Mouse (Mus musculus): ENCODE measurements around the gene Osbpl6. TPM values are rescaled to one million over a fixed set of nuclear protein-coding genes. Genes with fewer than 3 reads are reported as not detected.

Gene Osbpl6
- not detected in 2 replicates for polyA plus RNA-seq (2012)

GRCm38 (mm10) chr2:76406151-76406936 is at the start of gene Osbpl6:
Gene Osbpl6, plus strand, starts transcription at chr2:76406508.
- no peak for TF ChIP-seq GATA1 (IDR thresholded peaks at IDR 0.05; ENCODE audit: low read length)

- no peak for TF ChIP-seq GATA1 (IDR thresholded peaks at IDR 0.05; ENCODE audit: low read length)
Observed at GRCm38 (mm10) chr2:76360226-76360625, 46.1 kb upstream of the Osbpl6 start, which contains the start of gene Cyct. Gene Cyct, minus strand, starts transcription at chr2:76360450.

GRCm38 (mm10) chr2:76362111-76362510 is 44.2 kb upstream of the Osbpl6 start:
- no peak for TF ChIP-seq GATA1 (IDR thresholded peaks at IDR 0.05; ENCODE audit: low read length)

- TF ChIP-seq GATA1 (IDR thresholded peaks at IDR 0.05; ENCODE audit: low read length), result no peak
Observed at GRCm38 (mm10) chr2:76365811-76366210, 40.5 kb upstream of the Osbpl6 start.

GRCm38 (mm10) chr2:76367188-76367922 is 39.0 kb upstream of the Osbpl6 start:
- TF ChIP-seq GATA1 (IDR thresholded peaks at IDR 0.05; ENCODE audit: low read length), result no peak

GRCm38 (mm10) chr2:76368861-76369660 is 37.2 kb upstream of the Osbpl6 start:
- TF ChIP-seq GATA1 (IDR thresholded peaks at IDR 0.05; ENCODE audit: low read length), result no peak

- TF ChIP-seq GATA1 (IDR thresholded peaks at IDR 0.05; ENCODE audit: low read length), result no peak
Observed at GRCm38 (mm10) chr2:76369821-76370655, 36.3 kb upstream of the Osbpl6 start, which contains the start of gene Rbm45. Gene Rbm45, plus strand, starts transcription at chr2:76369984.

GRCm38 (mm10) chr2:76370656-76370922 is 35.7 kb upstream of the Osbpl6 start:
- no peak for TF ChIP-seq GATA1 (IDR thresholded peaks at IDR 0.05; ENCODE audit: low read length)

- peak; percentile 41 for TF ChIP-seq GATA1 (IDR thresholded peaks at IDR 0.05; ENCODE audit: low read length)
Observed at GRCm38 (mm10) chr2:76372244-76372643, 34.1 kb upstream of the Osbpl6 start.

- TF ChIP-seq GATA1 (IDR thresholded peaks at IDR 0.05; ENCODE audit: low read length), result no peak
Observed at GRCm38 (mm10) chr2:76374544-76375206, 31.6 kb upstream of the Osbpl6 start.

- TF ChIP-seq GATA1 (IDR thresholded peaks at IDR 0.05; ENCODE audit: low read length), result no peak
Observed at GRCm38 (mm10) chr2:76378646-76379045, 27.7 kb upstream of the Osbpl6 start.

- no peak for TF ChIP-seq GATA1 (IDR thresholded peaks at IDR 0.05; ENCODE audit: low read length)
Observed at GRCm38 (mm10) chr2:76386531-76386930, 19.8 kb upstream of the Osbpl6 start.

- TF ChIP-seq GATA1 (IDR thresholded peaks at IDR 0.05; ENCODE audit: low read length), result no peak
Observed at GRCm38 (mm10) chr2:76400178-76400577, 6.1 kb upstream of the Osbpl6 start.

GRCm38 (mm10) chr2:76405596-76406150 is 635 bp upstream of the Osbpl6 start:
- no peak for TF ChIP-seq GATA1 (IDR thresholded peaks at IDR 0.05; ENCODE audit: low read length)
